Mouse (Mus musculus): ENCODE data around the gene Usp49. TPM values are rescaled to one million over a fixed set of nuclear protein-coding genes. Genes with fewer than 3 reads are reported as not detected.

Gene Usp49
- total RNA-seq, 2 experiments from 2014 or later, result 3.2 to 4.3 TPM

GRCm38 (mm10) chr17:47710036-47710435 is 79.5 kb downstream of the Usp49 start:
- no peak for DNase-seq
- intact Hi-C loops (cut with DNase I; ENCODE audit: low total_unique reads), result no loop called here

- DNase-seq, result no peak
- intact Hi-C loops (cut with DNase I; ENCODE audit: low total_unique reads), result no loop called here
These were observed 81.4 kb downstream of the Usp49 start for GRCm38 (mm10) chr17:47711883-47712282.

DNA sequence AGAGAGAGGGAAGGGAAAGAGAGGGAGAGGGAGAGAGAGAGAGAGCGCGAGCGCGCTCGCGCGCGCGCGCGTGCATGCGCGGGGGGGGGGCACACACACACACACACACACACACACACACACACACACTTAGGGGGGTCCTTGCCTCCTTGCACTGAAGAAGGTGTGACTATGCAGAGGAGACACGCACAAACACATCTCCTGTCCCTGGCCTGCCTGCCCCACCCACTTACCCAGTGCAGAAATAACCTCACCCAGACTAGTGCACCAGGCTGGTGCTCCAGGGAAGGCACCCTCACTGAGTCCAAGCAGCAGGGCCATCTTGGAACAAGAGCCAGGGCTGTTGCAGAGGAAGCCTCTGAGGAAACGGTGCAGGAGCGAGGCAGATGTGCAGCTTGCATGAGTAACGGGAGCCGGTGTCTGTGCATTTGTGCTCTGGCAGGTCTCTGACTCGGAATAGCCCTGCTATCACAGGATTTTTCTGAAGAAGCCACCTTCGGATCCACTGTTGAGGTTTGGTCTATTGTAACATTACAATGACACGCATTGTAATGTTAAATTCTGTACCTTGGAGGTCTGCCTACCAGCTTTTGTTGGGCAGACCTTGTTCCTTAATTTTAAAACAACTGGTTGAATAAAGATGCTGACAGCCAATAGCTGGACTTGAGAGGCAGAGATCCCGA is 82.5 kb downstream of the Usp49 start:
- intact Hi-C loops (cut with DNase I; ENCODE audit: low total_unique reads), result no loop called here
- DNase-seq, result no peak

DNA sequence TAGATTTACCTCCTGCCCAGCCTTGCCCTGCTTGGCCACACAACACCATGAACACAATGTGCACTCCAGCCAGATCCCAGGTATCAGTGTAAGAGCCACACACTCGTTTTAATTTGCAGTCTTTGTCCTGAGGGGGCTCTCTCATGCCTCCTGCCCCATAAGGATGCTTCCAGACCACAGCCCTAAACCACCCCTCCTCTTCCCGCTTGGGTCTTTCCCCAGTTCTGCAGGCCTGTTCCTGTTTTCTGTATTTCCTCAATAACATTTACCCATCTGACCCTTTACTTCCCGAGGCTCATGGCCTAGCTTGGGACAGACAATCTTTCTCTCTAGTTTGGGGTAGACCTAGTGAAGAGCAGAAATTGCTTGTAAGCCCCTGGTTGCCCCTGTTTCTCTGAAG is 84.5 kb downstream of the Usp49 start:
- no peak for DNase-seq
- intact Hi-C loops (cut with DNase I; ENCODE audit: low total_unique reads), result no loop called here

DNA sequence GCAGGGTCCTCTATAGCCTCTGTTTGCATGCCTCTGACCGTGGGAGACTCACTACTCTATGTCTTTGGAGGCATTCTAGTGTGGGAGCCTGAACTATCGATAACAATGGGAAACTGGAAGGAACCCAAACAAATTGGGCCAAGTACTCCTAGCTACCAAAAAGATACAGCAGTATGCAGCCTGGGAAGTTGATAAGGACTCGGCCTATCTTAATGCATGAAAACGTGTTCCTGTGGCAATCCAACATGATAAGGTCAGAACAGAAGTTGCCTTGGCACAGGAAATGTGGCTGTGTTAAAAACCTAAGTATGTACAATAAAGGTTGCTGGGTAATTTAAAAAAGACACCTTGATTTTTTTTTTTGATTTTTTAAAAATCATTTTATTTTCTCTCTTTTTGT is 90.7 kb downstream of the Usp49 start:
- intact Hi-C loops (cut with DNase I; ENCODE audit: low total_unique reads), result no loop called here
- no peak for DNase-seq

DNA sequence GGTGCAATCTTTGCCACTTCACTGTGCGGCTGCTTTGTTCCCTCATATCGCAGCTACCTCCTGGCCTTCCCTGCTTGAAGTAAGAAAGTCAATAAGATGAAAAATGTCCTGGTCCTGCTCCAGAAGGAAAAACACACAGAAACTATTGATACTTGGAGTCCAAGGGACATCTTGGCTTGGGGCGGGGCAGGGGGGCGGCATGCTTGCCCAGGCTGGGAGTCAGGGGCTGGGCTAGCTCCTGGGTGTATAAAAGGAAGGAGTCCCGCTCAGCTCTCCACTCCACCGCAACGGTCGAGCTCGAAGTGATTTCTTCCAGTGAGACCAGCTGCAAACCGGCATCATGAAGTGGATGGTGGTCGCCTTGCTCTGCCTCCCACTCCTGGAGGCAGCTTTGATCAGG is 96.1 kb downstream of the Usp49 start, which contains the start of gene Pgc:
Gene Pgc, plus strand, starts transcription at position 277 of the 400 bp plus-strand sequence.
- intact Hi-C loops (cut with DNase I; ENCODE audit: low total_unique reads), result no loop called here
- DNase-seq, result no peak

GRCm38 (mm10) chr17:47730633-47731575 is 100.4 kb downstream of the Usp49 start:
- DNase-seq, result no peak
- intact Hi-C loops (cut with DNase I; ENCODE audit: low total_unique reads), result no loop called here

GRCm38 (mm10) chr17:47735553-47736100 is 105.1 kb downstream of the Usp49 start:
- no peak for DNase-seq
- intact Hi-C loops (cut with DNase I; ENCODE audit: low total_unique reads), result no loop called here

Other genes starting within 250 kb of the Usp49 start
- gene Guca1b, start 245.3 kb upstream of the Usp49 start, total RNA-seq (2021), result under 1 TPM; 0.22 to 0.41 TPM
- gene Guca1a, start 230.1 kb upstream of the Usp49 start, total RNA-seq (2021), result under 1 TPM; 0.27 to 0.66 TPM
- gene AI661453, start 194.1 kb upstream of the Usp49 start, total RNA-seq (2021), result under 1 TPM; 0.31 to 0.49 TPM
- not detected for gene 1700001C19Rik, start 193.3 kb upstream of the Usp49 start, total RNA-seq (2021)
- gene Taf8, start 128.4 kb upstream of the Usp49 start, total RNA-seq (2021), result 10 to 100 TPM in 1 of 2 experiments, 1 to 10 TPM in 1; 9.5 to 10.2 TPM
- 10 to 100 TPM; 57.0 to 63.3 TPM for gene Ccnd3, start 125.6 kb upstream of the Usp49 start, total RNA-seq (2021)
- 10 to 100 TPM; 12.3 to 14.8 TPM for gene Bysl, start 19.2 kb upstream of the Usp49 start, total RNA-seq (2021)
- gene Med20, start 19.1 kb upstream of the Usp49 start, total RNA-seq (2021), result 10 to 100 TPM; 10.3 to 12.6 TPM
- gene Gm20517, start 19.1 kb upstream of the Usp49 start, total RNA-seq (2021), result 1 to 10 TPM; 1.2 to 1.9 TPM
- 100 to 1,000 TPM; 147 to 153 TPM for gene Tomm6, start 57.7 kb downstream of the Usp49 start, total RNA-seq (2021)
- gene Frs3, start 58.3 kb downstream of the Usp49 start, total RNA-seq (2021), result 1 to 10 TPM; 3.0 to 3.1 TPM
- gene Gm21981, start 63.8 kb downstream of the Usp49 start, total RNA-seq (2021), result under 1 TPM; 0.24 to 0.47 TPM
- 1 to 10 TPM; 1.3 to 2.2 TPM for gene Prickle4, start 64.0 kb downstream of the Usp49 start, total RNA-seq (2021)
- gene Pgc, start 96.2 kb downstream of the Usp49 start, total RNA-seq (2021), result not detected
- gene Tfeb, start 106.3 kb downstream of the Usp49 start, total RNA-seq (2021), result 10 to 100 TPM; 60.0 to 66.0 TPM
- 1 to 10 TPM; 2.4 to 3.5 TPM for gene Mdfi, start 204.0 kb downstream of the Usp49 start, total RNA-seq (2021)

Measured in gastrocnemius, postnatal 14 days (tissue).